Mouse (Mus musculus): ENCODE results near the gene Pik3r1.

DNA sequence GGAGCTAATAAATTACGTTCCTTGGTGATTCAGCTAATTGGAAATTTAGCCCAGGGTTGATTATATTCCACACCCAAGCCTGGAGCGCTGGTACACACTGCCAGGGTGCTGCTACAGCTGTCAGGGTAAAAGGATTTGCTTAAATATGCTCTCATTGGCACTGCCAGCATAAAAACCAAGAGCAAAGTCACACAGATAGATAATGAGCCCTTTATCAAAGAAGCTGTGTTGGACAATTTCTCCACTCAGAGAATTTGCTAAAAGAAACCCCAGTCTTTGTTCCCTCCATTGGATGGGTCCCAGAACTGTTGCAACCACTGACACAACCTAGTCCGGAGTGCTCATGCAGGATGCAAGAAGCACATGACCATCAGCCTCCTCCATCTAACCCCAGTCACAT, 9.8 kb upstream of the Pik3r1 start:
- no peak for TF ChIP-seq CTCF (IDR thresholded peaks at IDR 0.05; ENCODE audit: low read depth)
- TF ChIP-seq EP300 (IDR thresholded peaks at IDR 0.05; ENCODE audit: low read depth): no peak

Data from liver, postnatal 0 days (tissue).